Mouse (Mus musculus) CH12.LX (cell line): ENCODE data around the gene Pbrm1. TPM values are rescaled to one million over a fixed set of nuclear protein-coding genes. Genes with fewer than 3 reads are reported as not detected.
A peak's percentile ranks its signal among the peaks of the same experiment; 100 is the strongest.

Experiments used
- DNase-seq: peaks from one replicate; pipeline ENCODE4 v3.0.0-alpha.2; 2013; ENCODE audit errors: extremely low read depth
- H3K27ac ChIP-seq: 2 replicates; pipeline ENCODE4 v1.5.1; 2012; ENCODE audit warnings: low read depth, mild to moderate bottlenecking, control low read depth, moderate library complexity; ENCODE audit not compliant: insufficient read depth
- H3K27me3 ChIP-seq: replicated peaks from 2 replicates; pipeline ENCODE3; 2012; ENCODE audit warnings: inconsistent platforms
- H3K36me3 ChIP-seq, 2 experiments: replicated peaks in 1 of 2; 2 replicates each; pipeline versions ENCODE3 to v1.6.1; 2012; ENCODE audit warnings: inconsistent platforms in 1 of 2, low read length in 1 of 2, mild to moderate bottlenecking in 1 of 2, mixed read lengths in 1 of 2, moderate library complexity in 1 of 2; ENCODE audit not compliant: control insufficient read depth in 1 of 2, insufficient read depth in 1 of 2
- H3K4me1 ChIP-seq, 2 experiments: 2 replicates each; pipeline ENCODE4 v1.6.1; 2012; ENCODE audit warnings: inconsistent platforms in 1 of 2, moderate library complexity in 1 of 2; ENCODE audit not compliant: insufficient read depth in 2 of 2, control insufficient read depth in 1 of 2
- H3K4me2 ChIP-seq: 2 replicates; pipeline ENCODE4 v1.6.1; 2012; ENCODE audit warnings: low read depth, mild to moderate bottlenecking, control low read depth; ENCODE audit not compliant: poor library complexity, insufficient read depth, severe bottlenecking
- H3K4me3 ChIP-seq, 3 experiments: fragments of 150-350 bp in 1 of 3; sonication (generic) in 1 of 3; replicated peaks in 1 of 3; 2 replicates each; pipeline versions ENCODE3 to v1.5.1; 2011 to 2012; ENCODE audit warnings: low read depth in 2 of 3, low read length in 2 of 3, mild to moderate bottlenecking in 2 of 3, moderate library complexity in 2 of 3, control low read depth in 1 of 3, improper control_type of control experiment in 1 of 3, inconsistent platforms in 1 of 3, mixed read lengths in 1 of 3; ENCODE audit not compliant: poor library complexity in 1 of 3
- H3K79me2 ChIP-seq: replicated peaks from 2 replicates; pipeline ENCODE4 v1.6.1; 2012; ENCODE audit warnings: mild to moderate bottlenecking, moderate library complexity; ENCODE audit not compliant: control insufficient read depth, poor library complexity, insufficient read depth, severe bottlenecking; ENCODE audit errors: extremely low read depth
- H3K9ac ChIP-seq: 2 replicates; pipeline ENCODE4 v1.6.1; 2012; ENCODE audit warnings: low read depth, mild to moderate bottlenecking, control low read depth, moderate library complexity; ENCODE audit not compliant: insufficient read depth
- H3K9me3 ChIP-seq: replicated peaks from 2 replicates; pipeline ENCODE3; 2012; ENCODE audit warnings: low read length, inconsistent platforms, mixed read lengths
- BHLHE40 ChIP-seq: IDR thresholded peaks from 2 replicates; pipeline ENCODE4 v1.6.1; 2011; ENCODE audit warnings: mild to moderate bottlenecking, low read depth, low read length, improper control_type of control experiment
- CHD1 ChIP-seq: IDR thresholded peaks from 2 replicates; pipeline ENCODE4 v1.6.1; 2012; ENCODE audit warnings: low read depth, low read length, improper control_type of control experiment, inconsistent platforms
- E2F4 ChIP-seq: IDR thresholded peaks from 2 replicates; pipeline ENCODE4 v1.6.1; 2011; ENCODE audit warnings: low read depth, low read length, improper control_type of control experiment; ENCODE audit not compliant: insufficient replicate concordance
- EP300 ChIP-seq: IDR thresholded peaks from 2 replicates; pipeline ENCODE4 v1.6.1; 2011; ENCODE audit warnings: low read length, improper control_type of control experiment
- ETS1 ChIP-seq: conservative IDR thresholded peaks from 2 replicates; pipeline ENCODE4 v1.6.1; 2012; ENCODE audit warnings: low read depth, mild to moderate bottlenecking, inconsistent platforms, low read length, improper control_type of control experiment, moderate library complexity
- HCFC1 ChIP-seq: IDR thresholded peaks from 2 replicates; pipeline ENCODE4 v1.6.1; 2012; ENCODE audit warnings: low read depth, mild to moderate bottlenecking, inconsistent platforms, low read length, improper control_type of control experiment
- IRF4 ChIP-seq: IDR thresholded peaks from 2 replicates; pipeline ENCODE4 v1.6.1; 2014; ENCODE audit warnings: low read depth, mild to moderate bottlenecking, inconsistent platforms, low read length, improper control_type of control experiment
- JUN ChIP-seq: IDR thresholded peaks from 2 replicates; pipeline ENCODE4 v1.6.1; 2011; ENCODE audit warnings: low read depth, mild to moderate bottlenecking, low read length, improper control_type of control experiment, moderate library complexity; ENCODE audit not compliant: insufficient read depth
- KAT2A ChIP-seq: IDR thresholded peaks from 2 replicates; pipeline ENCODE4 v1.6.1; 2012; ENCODE audit warnings: low read length, improper control_type of control experiment, inconsistent platforms; ENCODE audit not compliant: insufficient replicate concordance
- MAFK ChIP-seq: IDR thresholded peaks from 2 replicates; pipeline ENCODE4 v1.6.1; 2011; ENCODE audit warnings: low read length, improper control_type of control experiment; ENCODE audit not compliant: insufficient replicate concordance
- MAZ ChIP-seq: IDR thresholded peaks from 2 replicates; pipeline ENCODE4 v1.6.1; 2012; ENCODE audit warnings: low read depth, mild to moderate bottlenecking, inconsistent platforms, low read length, improper control_type of control experiment, moderate library complexity
- MEF2A ChIP-seq: IDR thresholded peaks from 2 replicates; pipeline ENCODE4 v1.6.1; 2014; ENCODE audit warnings: low read depth, mild to moderate bottlenecking, inconsistent platforms, low read length, improper control_type of control experiment, borderline replicate concordance
- MXI1 ChIP-seq: IDR thresholded peaks from 2 replicates; pipeline ENCODE4 v1.6.1; 2011; ENCODE audit warnings: mild to moderate bottlenecking, low read depth, low read length, improper control_type of control experiment
- MYC ChIP-seq: IDR thresholded peaks from 2 replicates; pipeline ENCODE4 v1.6.1; 2011; ENCODE audit warnings: low read depth, mild to moderate bottlenecking, improper control_type of control experiment, low read length
- NELFE ChIP-seq: IDR thresholded peaks from 2 replicates; pipeline ENCODE4 v1.6.1; 2011; ENCODE audit warnings: low read depth, low read length, improper control_type of control experiment
- NRF1 ChIP-seq: IDR thresholded peaks from 2 replicates; pipeline ENCODE4 v1.6.1; 2014; ENCODE audit warnings: low read depth, mild to moderate bottlenecking, inconsistent platforms, low read length, improper control_type of control experiment, moderate library complexity
- PAX5 ChIP-seq: IDR thresholded peaks from 2 replicates; pipeline ENCODE4 v1.6.1; 2012; ENCODE audit warnings: low read length, inconsistent platforms, mixed read lengths
- POLR2AphosphoS2 ChIP-seq: IDR thresholded peaks from 2 replicates; pipeline ENCODE4 v1.6.1; 2011; ENCODE audit warnings: low read depth, low read length, improper control_type of control experiment
- RAD21 ChIP-seq: IDR thresholded peaks from 2 replicates; pipeline ENCODE4 v1.6.1; 2011; ENCODE audit warnings: low read depth, mild to moderate bottlenecking, low read length, improper control_type of control experiment, moderate library complexity
- SIN3A ChIP-seq: IDR thresholded peaks from 2 replicates; pipeline ENCODE4 v1.6.1; 2012; ENCODE audit warnings: low read length, improper control_type of control experiment, inconsistent platforms
- SMC3 ChIP-seq: IDR thresholded peaks from 2 replicates; pipeline ENCODE4 v1.6.1; 2011; ENCODE audit warnings: low read depth, low read length, improper control_type of control experiment
- TCF12 ChIP-seq: IDR thresholded peaks from 2 replicates; pipeline ENCODE4 v1.6.1; 2014; ENCODE audit warnings: low read depth, mild to moderate bottlenecking, inconsistent platforms, low read length, improper control_type of control experiment
- UBTF ChIP-seq: IDR thresholded peaks from 2 replicates; pipeline ENCODE4 v1.6.1; 2012; ENCODE audit warnings: low read depth, mild to moderate bottlenecking, inconsistent platforms, low read length, improper control_type of control experiment, moderate library complexity
- USF1 ChIP-seq: IDR thresholded peaks from 2 replicates; pipeline ENCODE4 v1.6.1; 2014; ENCODE audit warnings: low read depth, mild to moderate bottlenecking, inconsistent platforms, low read length, improper control_type of control experiment
- USF2 ChIP-seq: conservative IDR thresholded peaks from 2 replicates; pipeline ENCODE4 v1.6.1; 2011; ENCODE audit warnings: low read depth, low read length, improper control_type of control experiment
- ZC3H11A ChIP-seq: IDR thresholded peaks from 2 replicates; pipeline ENCODE4 v1.6.1; 2012; ENCODE audit warnings: low read depth, mild to moderate bottlenecking, inconsistent platforms, low read length, improper control_type of control experiment
- ZKSCAN1 ChIP-seq: IDR thresholded peaks from 2 replicates; pipeline ENCODE4 v1.6.1; 2012; ENCODE audit warnings: low read depth, inconsistent platforms, low read length, improper control_type of control experiment, borderline replicate concordance
- ZMIZ1 ChIP-seq: IDR thresholded peaks from 2 replicates; pipeline ENCODE4 v1.6.1; 2012; ENCODE audit warnings: low read depth, mild to moderate bottlenecking, inconsistent platforms, low read length, improper control_type of control experiment
- ZNF384 ChIP-seq: IDR thresholded peaks from 2 replicates; pipeline ENCODE4 v1.6.1; 2012; ENCODE audit warnings: low read depth, low read length, improper control_type of control experiment, inconsistent platforms
- dilution Hi-C: fragments of 300-500 bp; cut with MboI; formaldehyde crosslinking; loops from 2 replicates; pipeline ENCODE4 v1.14.3; 2020; ENCODE audit warnings: low sequenced_read_pairs; ENCODE audit not compliant: extremely low pct_unique_long_range_greater_than_20kb, extremely low pct_ligation_motif_present
- in situ Hi-C: fragments of 300-500 bp; cut with MboI; formaldehyde crosslinking; loops from 3 replicates; pipeline ENCODE4 v1.14.3; 2019; ENCODE audit warnings: low sequenced_read_pairs, low pct_ligation_motif_present, low pct_unique_long_range_greater_than_20kb, mixed read lengths
- polyA plus RNA-seq: library from polyadenylated mRNA; unstranded; fragments of >175 nt; gene quantifications from 2 replicates; pipeline ENCODE4 v1.2.1, GENCODE M21; 2012; ENCODE audit warnings: low read depth; ENCODE audit not compliant: insufficient read length
- total RNA-seq, 2 experiments: library from RNA; depleted of rRNA; stranded (reverse); fragments of 300-350 nt in 1 of 2; fragments of >200 nt in 1 of 2; gene quantifications; 2 replicates each; pipeline ENCODE4 v1.2.3; 2012 to 2014

Pbrm1 gene
- total and polyA plus RNA-seq, 3 experiments, result 20.4 to 28.8 (median 22.6) TPM

GRCm38 (mm10) chr14:31000816-31001306 is 18.1 kb upstream of the Pbrm1 start:
- no peaks in the 10 kb centered on the region for H3K9me3 ChIP-seq
- H3K36me3 ChIP-seq, result peaks cover 8 to 22% of the 10 kb centered on the region in 2 experiments
- H3K9ac ChIP-seq, result peak overlapping the region; percentile 86
- TF ChIP-seq PAX5 (no peak), BHLHE40 (0 out of 2 replicates have a peak, but pooled peaks have one; percentile 8), IRF4 (0 out of 2 replicates have a peak, but pooled peaks have one; percentile 23), RAD21 (no peak)
- peak overlapping the region; percentile 91 for H3K4me2 ChIP-seq
- H3K27me3 ChIP-seq, result no peaks in the 10 kb centered on the region
- peak overlapping the region; percentile 31; the same call in 1 of the 2 replicates for H3K27ac ChIP-seq
- dilution Hi-C loops, result no loop called here
- in situ Hi-C loops, result no loop called here
- DNase-seq, result no peak
- H3K4me3 ChIP-seq, result peak overlapping the region; percentile 64 to 98 (median 73)
- H3K4me1 ChIP-seq, result peaks cover 6 to 28% of the 10 kb centered on the region in 2 experiments
- peaks cover 7% of the 10 kb centered on the region for H3K79me2 ChIP-seq

- Histone ChIP-seq H3K79me2 (peaks cover 7% of the 10 kb centered on the region), H3K9me3 (no peaks in the 10 kb centered on the region), H3K27me3 (no peaks in the 10 kb centered on the region), H3K4me1 (peaks cover 3 to 23% of the 10 kb centered on the region in 2 experiments), H3K9ac (peak within 1 kb of the TSS; percentile 86), H3K27ac (peak within 1 kb of the TSS; percentile 37), H3K36me3 (peaks cover 8 to 20% of the 10 kb centered on the region in 2 experiments), H3K4me2 (peak within 1 kb of the TSS; percentile 91), H3K4me3 (peak within 1 kb of the TSS; percentile 64 to 98 (median 73))
- peak; percentile 75 for DNase-seq
- in situ Hi-C loops (no loop called here), dilution Hi-C loops (no loop called here)
- TF ChIP-seq MAZ, result peak; percentile 36; the same call in 1 of the 2 replicates
- no peak; the same call in 1 of the 2 replicates for TF ChIP-seq EP300
- peak; percentile 88 for TF ChIP-seq SIN3A
- no peak for TF ChIP-seq E2F4
- TF ChIP-seq SMC3, result no peak
- no peak for TF ChIP-seq ZNF384
- TF ChIP-seq NRF1, result peak; percentile 55
- TF ChIP-seq USF2, result no peak
- no peak for TF ChIP-seq JUN
- peak; percentile 77 for TF ChIP-seq HCFC1
- TF ChIP-seq MXI1, result 0 out of 2 replicates have a peak, but pooled peaks have one; percentile 80
- no peak for TF ChIP-seq USF1
- TF ChIP-seq TCF12, result peak; percentile 46; the same call in 1 of the 2 replicates
- no peak; the same call in none of the 2 replicates for TF ChIP-seq MEF2A
- TF ChIP-seq MAFK, result no peak
- no peak for TF ChIP-seq CHD1
- TF ChIP-seq PAX5, result no peak
- peak; percentile 79; the same call in 1 of the 2 replicates for TF ChIP-seq UBTF
- 0 out of 2 replicates have a peak, but pooled peaks have one; percentile 65 for TF ChIP-seq KAT2A
- no peak for TF ChIP-seq ETS1
- no peak for TF ChIP-seq ZMIZ1
- TF ChIP-seq ZC3H11A, result no peak
- TF ChIP-seq MYC, result no peak
- TF ChIP-seq NELFE, result peak; percentile 70
- TF ChIP-seq ZKSCAN1, result no peak
- 0 out of 2 replicates have a peak, but pooled peaks have one; percentile 36 for TF ChIP-seq POLR2AphosphoS2
Observed at GRCm38 (mm10) chr14:31001307-31002205, 17.4 kb upstream of the Pbrm1 start, which contains the start of the genes Glt8d1 and Spcs1. Gene Glt8d1, plus strand, starts transcription at chr14:31001400. Gene Spcs1, minus strand, starts transcription at chr14:31001672.
